Mouse (Mus musculus): ENCODE data around the gene Pdha1. TPM values are rescaled to one million over a fixed set of nuclear protein-coding genes. Genes with fewer than 3 reads are reported as not detected.

Pdha1 gene
- polyA plus RNA-seq, 1 experiment from 2014 or later, result 49.3 TPM

DNA sequence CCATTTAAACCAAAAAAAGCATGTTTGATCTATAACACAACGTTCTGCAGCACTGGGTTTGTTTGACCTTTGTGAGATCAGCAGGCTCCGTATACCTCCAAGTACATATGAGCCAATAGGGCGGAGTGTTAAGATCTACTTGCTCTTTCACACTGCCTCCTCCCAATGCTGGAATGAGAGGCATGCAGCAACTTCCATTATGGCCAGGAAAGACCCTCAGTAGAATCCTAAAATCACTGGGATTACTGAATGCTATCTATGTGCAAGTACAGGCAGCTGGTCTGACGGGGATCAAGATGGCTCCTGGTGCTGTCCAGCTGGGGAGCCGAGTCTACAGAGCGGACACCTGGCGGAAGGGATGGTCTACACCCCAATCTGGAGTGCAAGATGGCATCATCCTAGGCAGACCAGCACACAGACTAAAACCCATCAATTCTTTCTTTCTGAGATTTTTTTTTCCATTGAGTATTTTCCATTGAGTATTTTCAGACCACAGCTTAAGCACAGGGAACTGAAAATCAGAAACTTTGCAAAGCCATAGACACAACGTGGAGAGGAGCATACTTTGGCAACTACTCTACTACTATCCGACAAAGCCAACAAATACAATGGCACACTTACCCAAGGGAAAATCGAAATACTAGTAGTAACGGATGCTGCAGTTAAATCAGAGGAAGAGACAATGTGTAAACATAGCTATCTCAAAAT, 3.9 kb downstream of the Pdha1 start:
- peaks cover 7% of the 10 kb centered on the region for H3K36me3 ChIP-seq (replicated peaks; ENCODE audit: insufficient read depth, low read length)
- H3K9ac ChIP-seq (replicated peaks), result no peak overlapping the region
- no peak overlapping the region for H3K4me3 ChIP-seq (ENCODE audit: low read depth, low read length)
- H3K9me3 ChIP-seq (ENCODE audit: low read length), result no peaks in the 10 kb centered on the region
- 74% methylated on average over 11 of the region's 11 CpGs for WGBS (ENCODE audit: insufficient replicate concordance)
- H3K4me2 ChIP-seq (ENCODE audit: low read depth, low read length), result no peak overlapping the region
- TF ChIP-seq EP300 (IDR thresholded peaks at IDR 0.05; ENCODE audit: low read depth) (no peak), CTCF (IDR thresholded peaks at IDR 0.05; ENCODE audit: low read depth) (no peak)
- 0 out of 2 replicates have a peak, but pooled peaks cover 9% of the 10 kb centered on the region for H3K4me1 ChIP-seq (ENCODE audit: insufficient read depth)
- DNase-seq (no peak), ATAC-seq (no peak)
- H3K27ac ChIP-seq (ENCODE audit: low read depth), result no peak overlapping the region
- no peaks in the 10 kb centered on the region for H3K27me3 ChIP-seq (ENCODE audit: insufficient read depth, low read length)

DNA sequence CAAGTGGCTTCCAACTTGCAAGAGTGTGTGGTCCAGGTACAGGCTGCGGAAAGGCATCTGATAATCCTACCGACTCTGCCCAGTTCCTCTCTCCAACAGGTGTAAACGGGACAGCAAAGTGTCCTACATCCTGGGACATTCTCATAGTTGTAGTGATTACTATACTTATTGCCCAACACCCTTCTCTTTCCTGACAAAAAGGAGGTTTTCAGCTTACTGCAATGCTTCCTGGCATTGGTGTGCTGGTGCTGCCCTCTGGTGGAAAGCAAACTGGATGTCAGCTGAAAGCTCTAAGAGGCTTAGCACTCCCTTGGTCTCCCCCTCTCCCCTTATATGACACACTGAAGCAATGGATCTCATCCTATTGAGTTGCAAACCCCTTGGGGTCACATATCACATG, 21.6 kb downstream of the Pdha1 start:
- no peak overlapping the region for H3K9ac ChIP-seq (replicated peaks)
- 63% methylated on average over 3 of the region's 3 CpGs for WGBS (ENCODE audit: insufficient replicate concordance)
- H3K36me3 ChIP-seq (replicated peaks; ENCODE audit: insufficient read depth, low read length), result no peaks in the 10 kb centered on the region
- H3K4me3 ChIP-seq (ENCODE audit: low read depth, low read length), result no peak overlapping the region
- H3K9me3 ChIP-seq (ENCODE audit: low read length), result no peaks in the 10 kb centered on the region
- H3K4me1 ChIP-seq (ENCODE audit: insufficient read depth), result no peaks in the 10 kb centered on the region
- ATAC-seq, result peak; percentile 36
- H3K4me2 ChIP-seq (ENCODE audit: low read depth, low read length), result no peak overlapping the region
- DNase-seq, result peak; percentile 65
- H3K27ac ChIP-seq (ENCODE audit: low read depth), result no peak overlapping the region
- 0 out of 2 replicates have a peak, but pooled peaks cover 5% of the 10 kb centered on the region for H3K27me3 ChIP-seq (ENCODE audit: insufficient read depth, low read length)
- TF ChIP-seq EP300 (IDR thresholded peaks at IDR 0.05; ENCODE audit: low read depth) (no peak), CTCF (IDR thresholded peaks at IDR 0.05; ENCODE audit: low read depth) (peak; percentile 85)

DNA sequence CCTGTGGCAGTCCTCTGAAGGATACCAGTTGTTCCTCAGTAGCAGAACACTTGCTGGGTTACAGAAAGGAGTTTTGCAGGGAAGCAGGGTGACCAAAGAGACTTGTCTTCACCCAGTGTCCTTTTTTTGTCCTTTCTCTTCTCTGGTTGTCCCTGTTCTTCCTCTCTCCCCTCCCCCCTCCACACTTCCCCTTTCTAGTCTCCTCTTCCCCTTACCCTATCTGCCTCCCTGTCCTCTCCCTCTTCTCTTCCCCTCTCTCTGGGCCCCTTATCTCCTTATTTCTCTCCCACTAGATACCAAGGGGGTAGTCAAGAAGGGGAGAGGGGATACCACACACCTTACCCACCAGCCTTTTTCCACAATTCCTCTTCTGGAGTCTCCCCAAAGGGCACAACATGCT, 22.1 kb downstream of the Pdha1 start:
- 0 out of 2 replicates have a peak overlapping the region, but pooled peaks have one; percentile 29 for H3K4me2 ChIP-seq (ENCODE audit: low read depth, low read length)
- H3K27me3 ChIP-seq (ENCODE audit: insufficient read depth, low read length), result 0 out of 2 replicates have a peak, but pooled peaks cover 5% of the 10 kb centered on the region
- H3K27ac ChIP-seq (ENCODE audit: low read depth), result peak overlapping the region; percentile 55; the same call in 1 of the 2 replicates
- H3K9me3 ChIP-seq (ENCODE audit: low read length), result no peaks in the 10 kb centered on the region
- DNase-seq (peak; percentile 15), ATAC-seq (peak; percentile 55; the same call in 1 of the 2 replicates)
- no peak overlapping the region for H3K4me3 ChIP-seq (ENCODE audit: low read depth, low read length)
- TF ChIP-seq EP300 (IDR thresholded peaks at IDR 0.05; ENCODE audit: low read depth), result no peak
- no peak for TF ChIP-seq CTCF (IDR thresholded peaks at IDR 0.05; ENCODE audit: low read depth)
- no peaks in the 10 kb centered on the region for H3K36me3 ChIP-seq (replicated peaks; ENCODE audit: insufficient read depth, low read length)
- no peak overlapping the region for H3K9ac ChIP-seq (replicated peaks)
- H3K4me1 ChIP-seq (ENCODE audit: insufficient read depth), result no peaks in the 10 kb centered on the region

DNA sequence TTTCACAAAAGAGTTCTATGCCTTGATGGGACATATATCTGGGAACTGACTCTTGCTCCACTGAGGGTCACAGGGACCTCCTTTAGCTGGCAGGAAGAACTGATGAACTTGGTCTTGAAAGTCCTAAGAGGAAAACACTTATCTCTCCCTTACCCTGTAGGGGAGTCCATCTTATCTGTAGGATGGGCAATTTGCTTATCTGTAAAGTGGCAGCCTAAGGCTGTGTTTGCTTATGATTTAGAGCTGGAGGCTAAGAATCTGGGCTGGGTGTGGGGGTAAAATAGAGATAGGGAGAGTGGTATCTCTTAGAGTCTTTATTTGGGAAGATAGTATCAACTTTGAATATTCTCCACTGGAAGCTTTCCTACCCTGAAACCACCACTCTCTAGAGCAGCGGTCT, 24.4 kb downstream of the Pdha1 start:
- Histone ChIP-seq H3K4me1 (ENCODE audit: insufficient read depth) (no peaks in the 10 kb centered on the region), H3K9me3 (ENCODE audit: low read length) (no peaks in the 10 kb centered on the region), H3K36me3 (replicated peaks; ENCODE audit: insufficient read depth, low read length) (no peaks in the 10 kb centered on the region), H3K27me3 (ENCODE audit: insufficient read depth, low read length) (0 out of 2 replicates have a peak, but pooled peaks cover 5% of the 10 kb centered on the region), H3K27ac (ENCODE audit: low read depth) (no peak overlapping the region), H3K4me2 (ENCODE audit: low read depth, low read length) (no peak overlapping the region), H3K4me3 (ENCODE audit: low read depth, low read length) (no peak overlapping the region), H3K9ac (replicated peaks) (no peak overlapping the region)
- ATAC-seq (no peak), DNase-seq (no peak)
- no peak for TF ChIP-seq EP300 (IDR thresholded peaks at IDR 0.05; ENCODE audit: low read depth)
- TF ChIP-seq CTCF (IDR thresholded peaks at IDR 0.05; ENCODE audit: low read depth), result no peak
- 80% methylated on average over 1 of the region's 1 CpGs for WGBS (ENCODE audit: insufficient replicate concordance)

DNA sequence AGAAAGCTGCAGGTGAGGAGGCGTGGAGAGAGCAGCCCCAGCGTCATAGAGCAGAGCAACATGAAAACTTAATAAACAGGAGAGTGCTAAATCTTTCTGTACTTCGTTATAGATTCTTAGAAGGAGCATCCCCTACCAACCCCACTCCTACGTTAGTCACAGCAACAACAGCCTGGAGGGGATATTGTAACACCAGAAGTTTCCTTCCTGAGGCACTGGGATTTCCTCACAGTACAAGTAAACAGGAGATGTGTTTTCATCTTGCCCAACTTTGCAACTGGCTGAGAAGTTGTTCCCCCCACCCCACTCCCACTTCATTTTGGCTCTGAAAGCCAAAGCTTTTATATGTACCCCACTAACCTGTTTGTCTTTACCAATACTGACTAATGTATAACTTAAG, 30.4 kb downstream of the Pdha1 start:
- 47% methylated on average over 4 of the region's 4 CpGs for WGBS (ENCODE audit: insufficient replicate concordance)
- no peak overlapping the region for H3K27ac ChIP-seq (ENCODE audit: low read depth)
- no peak overlapping the region for H3K4me3 ChIP-seq (ENCODE audit: low read depth, low read length)
- TF ChIP-seq CTCF (IDR thresholded peaks at IDR 0.05; ENCODE audit: low read depth) (no peak), EP300 (IDR thresholded peaks at IDR 0.05; ENCODE audit: low read depth) (no peak)
- no peaks in the 10 kb centered on the region for H3K36me3 ChIP-seq (replicated peaks; ENCODE audit: insufficient read depth, low read length)
- no peak overlapping the region for H3K9ac ChIP-seq (replicated peaks)
- no peaks in the 10 kb centered on the region for H3K4me1 ChIP-seq (ENCODE audit: insufficient read depth)
- no peaks in the 10 kb centered on the region for H3K9me3 ChIP-seq (ENCODE audit: low read length)
- ATAC-seq, result no peak
- no peak overlapping the region for H3K4me2 ChIP-seq (ENCODE audit: low read depth, low read length)
- H3K27me3 ChIP-seq (ENCODE audit: insufficient read depth, low read length), result 0 out of 2 replicates have a peak, but pooled peaks cover 5% of the 10 kb centered on the region
- DNase-seq, result no peak

DNA sequence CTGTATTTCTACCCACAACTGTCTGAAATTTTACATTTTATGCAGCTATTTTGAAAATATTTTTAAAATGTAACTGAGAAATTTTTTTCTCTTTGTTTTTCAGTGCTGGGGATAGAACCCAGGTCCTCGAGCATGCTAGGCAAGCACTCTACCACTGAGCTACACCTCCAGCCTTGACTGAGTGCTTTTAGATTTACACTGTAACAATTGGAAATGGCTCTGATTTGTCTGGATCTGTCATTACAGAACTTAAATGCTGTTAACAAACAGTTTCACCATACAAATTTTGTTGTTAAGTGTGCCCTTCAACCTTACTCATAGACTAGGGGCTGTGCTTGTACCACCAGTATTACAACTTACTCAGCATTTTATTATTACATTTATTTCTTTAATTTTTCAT, 46.2 kb downstream of the Pdha1 start:
- Histone ChIP-seq H3K9ac (replicated peaks) (no peak overlapping the region), H3K4me3 (ENCODE audit: low read depth, low read length) (no peak overlapping the region), H3K27me3 (ENCODE audit: insufficient read depth, low read length) (no peaks in the 10 kb centered on the region; the same call in 1 of the 2 replicates), H3K27ac (ENCODE audit: low read depth) (no peak overlapping the region), H3K9me3 (ENCODE audit: low read length) (no peaks in the 10 kb centered on the region), H3K4me2 (ENCODE audit: low read depth, low read length) (no peak overlapping the region), H3K4me1 (ENCODE audit: insufficient read depth) (no peaks in the 10 kb centered on the region), H3K36me3 (replicated peaks; ENCODE audit: insufficient read depth, low read length) (no peaks in the 10 kb centered on the region)
- DNase-seq, result no peak
- ATAC-seq, result no peak
- 57% methylated on average over 1 of the region's 1 CpGs for WGBS (ENCODE audit: insufficient replicate concordance)
- TF ChIP-seq EP300 (IDR thresholded peaks at IDR 0.05; ENCODE audit: low read depth), result no peak
- no peak for TF ChIP-seq CTCF (IDR thresholded peaks at IDR 0.05; ENCODE audit: low read depth)

Other genes with a start within 250 kb of the Pdha1 start
- gene Map3k15, start 150.0 kb downstream of the Pdha1 start, polyA plus RNA-seq (2015; fragmentation: Nextera tagmentation; extraction: Ambion mirVana), result 0.12 and 0.15 TPM in 2 replicates